Mouse (Mus musculus) forebrain, embryonic 12.5 days (tissue): Measurements from ENCODE around the gene Vmn1r135. TPM values are rescaled to one million over a fixed set of nuclear protein-coding genes. Genes with fewer than 3 reads are reported as not detected.
"Not testable (repeated sequence)": the region's sequence is repeated elsewhere in the genome, so short reads cannot be mapped to it uniquely, and the experiment has no call there.

ENCODE experiments used
- ATAC-seq: fragments of 200-750 bp; cut with Nextera tagmentation; 2 replicates; pipeline ENCODE4 v1.8.0; 2017; ENCODE audit warnings: moderate TSS enrichment; ENCODE audit not compliant: low FRiP score
- H3K27ac ChIP-seq: fragments of 300-500 bp; sonication (generic); 2 replicates; pipeline ENCODE4 v1.5.1; 2016; ENCODE audit warnings: mild to moderate bottlenecking
- H3K27me3 ChIP-seq: fragments of 300-500 bp; sonication (generic); 2 replicates; pipeline ENCODE4 v1.6.1; 2016; ENCODE audit warnings: mild to moderate bottlenecking
- H3K36me3 ChIP-seq: fragments of 300-500 bp; sonication (generic); replicated peaks from 2 replicates; pipeline ENCODE4 v1.6.1; 2016; ENCODE audit warnings: mild to moderate bottlenecking
- H3K4me1 ChIP-seq: fragments of 300-500 bp; sonication (generic); 2 replicates; pipeline ENCODE4 v1.6.1; 2016
- H3K4me2 ChIP-seq: fragments of 300-500 bp; sonication (generic); 2 replicates; pipeline ENCODE4 v1.6.1; 2016; ENCODE audit warnings: mild to moderate bottlenecking, moderate library complexity
- H3K4me3 ChIP-seq: fragments of 300-500 bp; sonication (generic); replicated peaks from 2 replicates; pipeline ENCODE4 v1.5.1; 2016; ENCODE audit warnings: mild to moderate bottlenecking
- H3K9ac ChIP-seq: fragments of 300-500 bp; sonication (generic); 2 replicates; pipeline ENCODE4 v1.6.1; 2016; ENCODE audit warnings: mild to moderate bottlenecking
- H3K9me3 ChIP-seq: fragments of 300-500 bp; sonication (generic); 2 replicates; pipeline ENCODE4 v1.6.1; 2016
- WGBS: fragments of 180-500 bp; shearing (Covaris S2); methylation state at CpG from one replicate; pipeline ENCODE4 v1.1.7; 2016; 5-methylcytosine and 5-hydroxymethylcytosine counted together
- polyA plus RNA-seq: library from polyadenylated mRNA; unstranded; fragments of >200 nt; fragmentation: Nextera tagmentation; extraction: Ambion mirVana; gene quantifications from 2 replicates; pipeline ENCODE4 v1.2.1, GENCODE M21; 2016

The Vmn1r135 gene
- polyA plus RNA-seq: not detected in 2 replicates

- not testable (repeated sequence) for H3K9ac ChIP-seq, ATAC-seq, H3K4me1 ChIP-seq, H3K27me3 ChIP-seq, H3K4me2 ChIP-seq, H3K36me3 ChIP-seq, H3K9me3 ChIP-seq, H3K4me3 ChIP-seq, H3K27ac ChIP-seq
- no CpG with 5 or more reads among the region's 1 CpGs for WGBS
Observed at GRCm38 (mm10) chr7:21832051-21832450, at the start of gene Vmn1r135. Vmn1r135 (plus strand) TSS chr7:21832351.

- H3K4me2 ChIP-seq, H3K9ac ChIP-seq, H3K36me3 ChIP-seq, ATAC-seq, H3K4me1 ChIP-seq, H3K27ac ChIP-seq, H3K4me3 ChIP-seq, H3K9me3 ChIP-seq, H3K27me3 ChIP-seq: not testable (repeated sequence)
- no CpG with 5 or more reads among the region's 3 CpGs for WGBS
Observed at GRCm38 (mm10) chr7:21796628-21797027, 35.5 kb upstream of the Vmn1r135 start, which contains the start of gene Gm4177. Gm4177 (minus strand) TSS chr7:21796728.

GRCm38 (mm10) chr7:21844167-21844566 lies 12.0 kb downstream of the Vmn1r135 start, which contains the start of gene Gm5725:
Gm5725 (minus strand) TSS chr7:21844267.
- ATAC-seq: not testable (repeated sequence)

More at GRCm38 (mm10) chr7:21844167-21844566, 12.0 kb downstream of the Vmn1r135 start, which contains the start of gene Gm5725:
- H3K27ac ChIP-seq, H3K4me2 ChIP-seq, H3K27me3 ChIP-seq, H3K4me1 ChIP-seq, H3K36me3 ChIP-seq, H3K9ac ChIP-seq, H3K4me3 ChIP-seq, H3K9me3 ChIP-seq: not testable (repeated sequence)
- no CpG with 5 or more reads among the region's 1 CpGs for WGBS

Other genes starting within 250 kb of the Vmn1r135 start
- gene Vmn1r132, start 218.3 kb upstream of the Vmn1r135 start, polyA plus RNA-seq: not detected in 2 replicates
- not detected in 2 replicates for gene Gm4175, start 70.9 kb upstream of the Vmn1r135 start, polyA plus RNA-seq
- not detected in 2 replicates for gene Gm4177, start 35.6 kb upstream of the Vmn1r135 start, polyA plus RNA-seq
- not detected in 2 replicates for gene Gm5725, start 11.9 kb downstream of the Vmn1r135 start, polyA plus RNA-seq
- not detected in 2 replicates for gene Gm5891, start 88.9 kb downstream of the Vmn1r135 start, polyA plus RNA-seq
- gene Vmn1r137, start 162.2 kb downstream of the Vmn1r135 start, polyA plus RNA-seq: not detected in 2 replicates
- not detected in 2 replicates for gene Vmn1r138, start 196.5 kb downstream of the Vmn1r135 start, polyA plus RNA-seq
- gene Gm6176, start 224.0 kb downstream of the Vmn1r135 start, polyA plus RNA-seq: not detected in 2 replicates
- gene Vmn1r139, start 236.7 kb downstream of the Vmn1r135 start, polyA plus RNA-seq: not detected in 2 replicates